Mouse (Mus musculus): ENCODE data around the gene Smurf2. TPM values are rescaled to one million over a fixed set of nuclear protein-coding genes. Genes with fewer than 3 reads are reported as not detected.
A peak's percentile ranks its signal among the peaks of the same experiment; 100 is the strongest.

The Smurf2 gene
- polyA plus RNA-seq (2016; fragmentation: Nextera tagmentation; extraction: Ambion mirVana), result 12.4 and 13.5 TPM in 2 replicates

- peak; percentile 96 for DNase-seq (ENCODE audit: low spot score)
- peak within 1 kb of the TSS; percentile 99 for H3K27ac ChIP-seq (replicated peaks)
- WGBS, result 4% methylated on average over 67 of the region's 72 CpGs
- peaks cover 29% of the 10 kb centered on the region for H3K4me1 ChIP-seq
- no peaks in the 10 kb centered on the region for H3K9me3 ChIP-seq
- H3K4me3 ChIP-seq, result peak within 1 kb of the TSS; percentile 98
- no peaks in the 10 kb centered on the region for H3K27me3 ChIP-seq (replicated peaks; ENCODE audit: low read depth, poor library complexity, severe bottlenecking)
- H3K36me3 ChIP-seq (replicated peaks), result no peaks in the 10 kb centered on the region
Observed at GRCm38 (mm10) chr11:106920551-106921379, at the start of gene Smurf2. TSS of gene Smurf2 (minus strand) at chr11:106920715.

- H3K27me3 ChIP-seq (replicated peaks; ENCODE audit: low read depth, poor library complexity, severe bottlenecking), result no peaks in the 10 kb centered on the region
- DNase-seq (ENCODE audit: low spot score), result no peak
- 95% methylated on average over 8 of the region's 8 CpGs for WGBS
Observed at GRCm38 (mm10) chr11:106969798-106970197, 49.3 kb upstream of the Smurf2 start.

GRCm38 (mm10) chr11:106967630-106968029 lies 47.1 kb upstream of the Smurf2 start:
- Histone ChIP-seq H3K9me3 (no peaks in the 10 kb centered on the region; the same call in 1 of the 2 replicates), H3K36me3 (replicated peaks) (no peaks in the 10 kb centered on the region), H3K4me3 (no peak overlapping the region), H3K4me1 (no peaks in the 10 kb centered on the region), H3K27me3 (replicated peaks; ENCODE audit: low read depth, poor library complexity, severe bottlenecking) (no peaks in the 10 kb centered on the region), H3K27ac (replicated peaks) (no peak overlapping the region)
- no peak for DNase-seq (ENCODE audit: low spot score)
- 67% methylated on average over 10 of the region's 10 CpGs for WGBS

More at GRCm38 (mm10) chr11:106969798-106970197, 49.3 kb upstream of the Smurf2 start:
- H3K27ac ChIP-seq (replicated peaks), result no peak overlapping the region
- H3K4me3 ChIP-seq, result no peak overlapping the region
- no peaks in the 10 kb centered on the region; the same call in 1 of the 2 replicates for H3K9me3 ChIP-seq
- no peaks in the 10 kb centered on the region for H3K4me1 ChIP-seq
- no peaks in the 10 kb centered on the region for H3K36me3 ChIP-seq (replicated peaks)

- no peak overlapping the region for H3K4me3 ChIP-seq
- no peaks in the 10 kb centered on the region; the same call in 1 of the 2 replicates for H3K9me3 ChIP-seq
- H3K27me3 ChIP-seq (replicated peaks; ENCODE audit: low read depth, poor library complexity, severe bottlenecking), result no peaks in the 10 kb centered on the region
- no peak overlapping the region for H3K27ac ChIP-seq (replicated peaks)
- WGBS, result 88% methylated on average over 4 of the region's 4 CpGs
- DNase-seq (ENCODE audit: low spot score), result no peak
- peaks cover 8% of the 10 kb centered on the region for H3K4me1 ChIP-seq
- no peaks in the 10 kb centered on the region for H3K36me3 ChIP-seq (replicated peaks)
Observed at GRCm38 (mm10) chr11:106965881-106966280, 45.4 kb upstream of the Smurf2 start.

GRCm38 (mm10) chr11:106962310-106962709 lies 41.8 kb upstream of the Smurf2 start:
- no peak overlapping the region for H3K27ac ChIP-seq (replicated peaks)
- no peaks in the 10 kb centered on the region; the same call in 1 of the 2 replicates for H3K9me3 ChIP-seq
- H3K4me3 ChIP-seq, result no peak overlapping the region
- WGBS, result 88% methylated on average over 9 of the region's 9 CpGs
- H3K27me3 ChIP-seq (replicated peaks; ENCODE audit: low read depth, poor library complexity, severe bottlenecking), result no peaks in the 10 kb centered on the region
- peaks cover 8% of the 10 kb centered on the region for H3K4me1 ChIP-seq
- no peak for DNase-seq (ENCODE audit: low spot score)
- H3K36me3 ChIP-seq (replicated peaks), result no peaks in the 10 kb centered on the region

- peak overlapping the region; percentile 19; the same call in 1 of the 2 replicates for H3K27ac ChIP-seq (replicated peaks)
- H3K36me3 ChIP-seq (replicated peaks), result no peaks in the 10 kb centered on the region
- WGBS, result 73% methylated on average over 13 of the region's 13 CpGs
- H3K9me3 ChIP-seq, result no peaks in the 10 kb centered on the region; the same call in 1 of the 2 replicates
- H3K4me3 ChIP-seq, result no peak overlapping the region
- H3K4me1 ChIP-seq, result peaks cover 8% of the 10 kb centered on the region
- DNase-seq (ENCODE audit: low spot score), result no peak
- no peaks in the 10 kb centered on the region for H3K27me3 ChIP-seq (replicated peaks; ENCODE audit: low read depth, poor library complexity, severe bottlenecking)
Observed at GRCm38 (mm10) chr11:106961471-106962081, 41.1 kb upstream of the Smurf2 start.

GRCm38 (mm10) chr11:106959121-106959520 lies 38.6 kb upstream of the Smurf2 start:
- Histone ChIP-seq H3K9me3 (no peaks in the 10 kb centered on the region), H3K4me3 (no peak overlapping the region), H3K4me1 (peaks cover 8% of the 10 kb centered on the region), H3K27ac (replicated peaks) (no peak overlapping the region), H3K27me3 (replicated peaks; ENCODE audit: low read depth, poor library complexity, severe bottlenecking) (no peaks in the 10 kb centered on the region), H3K36me3 (replicated peaks) (no peaks in the 10 kb centered on the region)
- DNase-seq (ENCODE audit: low spot score), result no peak
- 90% methylated on average over 5 of the region's 5 CpGs for WGBS

GRCm38 (mm10) chr11:106958407-106959071 lies 38.0 kb upstream of the Smurf2 start:
- no peak overlapping the region for H3K27ac ChIP-seq (replicated peaks)
- H3K36me3 ChIP-seq (replicated peaks), result no peaks in the 10 kb centered on the region
- DNase-seq (ENCODE audit: low spot score), result no peak
- no peaks in the 10 kb centered on the region for H3K27me3 ChIP-seq (replicated peaks; ENCODE audit: low read depth, poor library complexity, severe bottlenecking)
- no peaks in the 10 kb centered on the region for H3K9me3 ChIP-seq
- H3K4me1 ChIP-seq, result peaks cover 8% of the 10 kb centered on the region
- WGBS, result 89% methylated on average over 6 of the region's 6 CpGs
- no peak overlapping the region for H3K4me3 ChIP-seq

GRCm38 (mm10) chr11:106957271-106957980 lies 36.9 kb upstream of the Smurf2 start:
- no peaks in the 10 kb centered on the region for H3K9me3 ChIP-seq
- H3K27me3 ChIP-seq (replicated peaks; ENCODE audit: low read depth, poor library complexity, severe bottlenecking), result no peaks in the 10 kb centered on the region
- no peaks in the 10 kb centered on the region for H3K36me3 ChIP-seq (replicated peaks)
- H3K27ac ChIP-seq (replicated peaks), result no peak overlapping the region
- 81% methylated on average over 12 of the region's 12 CpGs for WGBS
- H3K4me1 ChIP-seq, result peaks cover 8% of the 10 kb centered on the region
- DNase-seq (ENCODE audit: low spot score), result no peak
- no peak overlapping the region for H3K4me3 ChIP-seq

GRCm38 (mm10) chr11:106954566-106954965 lies 34.1 kb upstream of the Smurf2 start:
- H3K4me1 ChIP-seq, result no peaks in the 10 kb centered on the region
- H3K27ac ChIP-seq (replicated peaks), result no peak overlapping the region
- H3K27me3 ChIP-seq (replicated peaks; ENCODE audit: low read depth, poor library complexity, severe bottlenecking), result no peaks in the 10 kb centered on the region
- H3K4me3 ChIP-seq, result no peak overlapping the region
- no peaks in the 10 kb centered on the region for H3K36me3 ChIP-seq (replicated peaks)
- H3K9me3 ChIP-seq, result no peaks in the 10 kb centered on the region
- WGBS, result 67% methylated on average over 8 of the region's 8 CpGs
- no peak for DNase-seq (ENCODE audit: low spot score)

- WGBS, result 83% methylated on average over 9 of the region's 9 CpGs
- H3K27ac ChIP-seq (replicated peaks), result no peak overlapping the region
- H3K4me3 ChIP-seq, result no peak overlapping the region
- no peak for DNase-seq (ENCODE audit: low spot score)
- no peaks in the 10 kb centered on the region for H3K36me3 ChIP-seq (replicated peaks)
- no peaks in the 10 kb centered on the region for H3K9me3 ChIP-seq
- no peaks in the 10 kb centered on the region for H3K4me1 ChIP-seq
- H3K27me3 ChIP-seq (replicated peaks; ENCODE audit: low read depth, poor library complexity, severe bottlenecking), result no peaks in the 10 kb centered on the region
Observed at GRCm38 (mm10) chr11:106954116-106954515, 33.6 kb upstream of the Smurf2 start.

GRCm38 (mm10) chr11:106937306-106937705 lies 16.8 kb upstream of the Smurf2 start:
- Histone ChIP-seq H3K36me3 (replicated peaks) (no peaks in the 10 kb centered on the region), H3K27me3 (replicated peaks; ENCODE audit: low read depth, poor library complexity, severe bottlenecking) (no peaks in the 10 kb centered on the region), H3K27ac (replicated peaks) (no peak overlapping the region), H3K9me3 (no peaks in the 10 kb centered on the region), H3K4me1 (no peaks in the 10 kb centered on the region), H3K4me3 (no peak overlapping the region)
- WGBS, result 83% methylated on average over 5 of the region's 5 CpGs
- DNase-seq (ENCODE audit: low spot score), result no peak

All from embryonic facial prominence, embryonic 10.5 days (tissue).